Mouse (Mus musculus): ENCODE results near the gene Pde4d.

DNA sequence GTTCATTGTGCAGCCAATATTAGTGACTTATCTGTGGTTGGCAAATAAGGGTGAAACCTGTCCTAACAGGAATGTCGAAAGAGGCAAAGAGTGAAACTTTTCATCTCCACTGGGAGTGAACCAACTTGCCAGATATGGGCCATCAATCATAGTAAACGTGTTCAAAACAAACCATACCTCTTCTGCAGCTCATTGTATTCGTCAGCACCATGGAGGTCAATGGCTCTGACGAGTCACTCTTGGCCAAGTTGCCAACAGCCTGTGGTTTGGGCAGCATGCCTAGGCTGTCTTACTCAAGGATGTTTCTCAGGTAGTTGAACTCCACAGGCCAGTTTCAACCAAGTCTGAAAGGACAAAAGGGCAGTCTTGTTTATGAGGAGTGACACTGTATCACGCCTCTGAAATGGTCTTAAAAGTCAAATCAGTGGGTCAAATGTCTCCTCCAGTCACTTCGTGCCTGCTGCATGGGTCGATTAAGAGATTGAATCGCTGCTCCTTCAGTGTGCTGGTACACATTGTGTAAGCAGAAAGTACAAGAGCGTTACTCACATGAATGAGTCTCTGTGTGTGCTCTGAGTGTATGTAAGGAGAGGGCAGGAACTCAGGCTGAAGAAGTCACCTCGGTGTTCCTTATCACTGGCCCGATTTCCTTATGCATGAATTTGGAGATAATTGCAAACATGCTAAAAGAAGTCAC, 1431.6 kb downstream of the Pde4d start:
- no peak for TF ChIP-seq EP300 (IDR thresholded peaks at IDR 0.05; ENCODE audit: low read depth in 1 of 2, low read length in 2 of 2)
- TF ChIP-seq GABPA (IDR thresholded peaks at IDR 0.05; ENCODE audit: low read depth, low read length): no peak
- TF ChIP-seq ZMIZ1 (IDR thresholded peaks at IDR 0.05; ENCODE audit: low read depth, low read length): no peak
- TF ChIP-seq RAD21 (IDR thresholded peaks at IDR 0.05; ENCODE audit: low read depth, low read length): no peak
- no peak for TF ChIP-seq CTCF (IDR thresholded peaks at IDR 0.05 in 2 of 3, conservative IDR thresholded peaks at IDR 0.05 in 1 of 3; ENCODE audit: control insufficient read depth in 1 of 3, insufficient read depth in 1 of 3, low read depth in 2 of 3, low read length in 3 of 3, poor library complexity in 1 of 3, severe bottlenecking in 1 of 3)
- TF ChIP-seq RCOR1 (IDR thresholded peaks at IDR 0.05; ENCODE audit: low read depth, low read length): no peak

Data from MEL (cell line).